Mouse (Mus musculus): ENCODE measurements around the gene Aig1.

- TF ChIP-seq CTCF (IDR thresholded peaks at IDR 0.05; ENCODE audit: extremely low read depth, insufficient read depth, insufficient read length, insufficient replicate concordance) = no peak
- TF ChIP-seq POLR2A (IDR thresholded peaks at IDR 0.05; ENCODE audit: low read depth, low read length) = no peak
These were observed 48.0 kb upstream of the Aig1 start for GRCm38 (mm10) chr10:13916645-13917342.
